Mouse (Mus musculus) heart, embryonic 16.5 days (tissue): Measurements from ENCODE around the gene Dennd4a. TPM values are rescaled to one million over a fixed set of nuclear protein-coding genes. Genes with fewer than 3 reads are reported as not detected.
A peak's percentile ranks its signal among the peaks of the same experiment; 100 is the strongest.

Experiments
- ATAC-seq: fragments of 200-750 bp; cut with Nextera tagmentation; replicated peaks from 2 replicates; pipeline ENCODE4 v1.8.0; 2017; ENCODE audit warnings: moderate number of reproducible peaks; ENCODE audit not compliant: insufficient read depth, low FRiP score; ENCODE audit errors: extremely low read depth
- H3K27ac ChIP-seq: fragments of 300-500 bp; sonication (generic); 2 replicates; pipeline ENCODE4 v1.5.1; 2014; ENCODE audit warnings: mild to moderate bottlenecking, low read length, control low read depth, moderate library complexity
- H3K27me3 ChIP-seq: fragments of 300-500 bp; sonication (generic); 2 replicates; pipeline ENCODE4 v1.6.1; 2014; ENCODE audit warnings: low read length, mixed read lengths; ENCODE audit not compliant: control insufficient read depth, insufficient read depth
- H3K36me3 ChIP-seq: fragments of 300-500 bp; sonication (generic); 2 replicates; pipeline ENCODE4 v1.6.1; 2014; ENCODE audit not compliant: control insufficient read depth, insufficient read depth
- H3K4me1 ChIP-seq: fragments of 300-500 bp; sonication (generic); 2 replicates; pipeline ENCODE4 v1.6.1; 2014; ENCODE audit warnings: low read length, mixed read lengths; ENCODE audit not compliant: control insufficient read depth, insufficient read depth
- H3K4me2 ChIP-seq: fragments of 300-500 bp; sonication (generic); 2 replicates; pipeline ENCODE4 v1.6.1; 2014; ENCODE audit warnings: low read depth, mild to moderate bottlenecking, control low read depth, low read length
- H3K4me3 ChIP-seq: fragments of 300-500 bp; sonication (generic); 2 replicates; pipeline ENCODE4 v1.5.1; 2014; ENCODE audit warnings: mild to moderate bottlenecking, control low read depth, low read length
- H3K9ac ChIP-seq: fragments of 300-500 bp; sonication (generic); 2 replicates; pipeline ENCODE4 v1.6.1; 2014; ENCODE audit warnings: low read length, control low read depth
- H3K9me3 ChIP-seq: fragments of 300-500 bp; sonication (generic); replicated peaks from 2 replicates; pipeline ENCODE4 v1.6.1; 2016; ENCODE audit warnings: low read length; ENCODE audit not compliant: control insufficient read depth
- WGBS: fragments of 180-500 bp; shearing (Covaris S2); extraction: QIAGEN DNeasy Blood & Tissue Kit; methylation state at CpG from one replicate; pipeline ENCODE4 v1.1.7; 2014; 5-methylcytosine and 5-hydroxymethylcytosine counted together
- polyA plus RNA-seq: library from polyadenylated mRNA; unstranded; fragments of >200 nt; fragmentation: Nextera tagmentation; extraction: Ambion mirVana; gene quantifications from 2 replicates; pipeline ENCODE4 v1.2.1, GENCODE M21; 2015

Gene Dennd4a
- polyA plus RNA-seq, 1 experiment from 2014 or later = 6.0 TPM

DNA sequence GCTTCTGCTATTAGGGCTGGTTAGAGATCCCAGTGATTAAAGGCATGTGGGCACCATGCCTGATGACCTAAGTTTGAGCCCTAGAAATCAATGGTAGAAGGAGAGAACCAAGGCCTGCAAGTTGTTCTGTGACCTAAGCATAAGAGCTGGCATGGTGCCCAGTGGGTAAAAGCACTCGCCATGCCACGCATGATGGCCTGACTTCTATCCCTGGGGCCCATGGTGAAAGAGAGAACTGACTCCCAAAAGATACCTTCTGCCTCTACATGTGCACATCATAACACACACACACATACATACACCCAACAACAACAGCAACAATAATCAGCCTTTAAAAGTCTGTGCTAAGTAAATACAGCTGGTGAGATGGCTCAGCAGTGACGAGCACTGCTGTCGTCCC is 102.3 kb downstream of the Dennd4a start:
- Histone ChIP-seq H3K4me1 (no peaks in the 10 kb centered on the region), H3K36me3 (peaks cover 12% of the 10 kb centered on the region), H3K9me3 (peaks cover 3% of the 10 kb centered on the region; the same call in 1 of the 2 replicates), H3K27me3 (no peaks in the 10 kb centered on the region), H3K4me2 (no peak overlapping the region), H3K27ac (no peak overlapping the region), H3K9ac (no peak overlapping the region), H3K4me3 (no peak overlapping the region)
- 87% methylated on average over 4 of the region's 4 CpGs for WGBS
- ATAC-seq = no peak

DNA sequence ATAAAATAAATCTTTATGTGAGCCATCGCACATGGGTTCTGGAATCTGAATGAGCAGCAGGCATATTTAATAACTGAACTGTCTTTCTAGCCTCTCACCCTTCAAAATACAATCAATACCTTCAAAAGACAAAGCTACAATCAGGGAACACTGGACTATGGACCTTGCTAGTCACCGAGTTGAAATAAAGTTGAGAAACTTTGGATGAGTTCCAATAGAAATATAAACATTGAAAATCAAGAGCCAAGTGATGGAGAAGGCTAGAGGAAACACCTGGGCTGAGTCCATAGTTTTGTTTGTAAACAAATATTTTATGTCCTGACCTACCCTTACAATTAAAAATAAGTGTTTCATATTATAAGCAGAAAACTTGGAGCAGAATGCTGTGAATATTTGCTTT is 102.8 kb downstream of the Dennd4a start:
- H3K36me3 ChIP-seq = peaks cover 12% of the 10 kb centered on the region
- no peak overlapping the region for H3K27ac ChIP-seq
- H3K4me3 ChIP-seq = no peak overlapping the region
- no peak overlapping the region for H3K9ac ChIP-seq
- WGBS = 78% methylated on average over 2 of the region's 2 CpGs
- no peaks in the 10 kb centered on the region for H3K4me1 ChIP-seq
- H3K9me3 ChIP-seq = peaks cover 3% of the 10 kb centered on the region; the same call in 1 of the 2 replicates
- no peaks in the 10 kb centered on the region for H3K27me3 ChIP-seq
- ATAC-seq = no peak
- no peak overlapping the region for H3K4me2 ChIP-seq

DNA sequence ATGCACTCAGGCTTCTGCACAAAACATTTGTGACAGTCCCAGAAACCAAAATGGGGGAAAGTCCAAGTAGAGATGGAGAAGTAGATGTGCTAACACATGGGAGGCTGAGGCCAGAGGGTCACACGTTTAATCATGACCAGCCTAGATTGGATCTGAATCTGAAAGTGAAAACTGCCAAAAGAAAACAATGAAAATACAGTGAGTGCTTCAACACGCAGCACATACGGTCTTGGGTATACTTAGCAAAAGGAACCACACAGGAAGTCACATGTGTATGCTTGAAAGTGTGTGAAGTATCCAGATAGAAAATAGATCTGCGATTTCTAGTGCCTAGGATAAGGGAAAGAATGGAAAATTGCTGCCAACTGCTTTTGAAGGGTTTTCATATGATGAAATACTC is 103.5 kb downstream of the Dennd4a start:
- 66% methylated on average over 4 of the region's 4 CpGs for WGBS
- H3K9me3 ChIP-seq = peaks cover 3% of the 10 kb centered on the region; the same call in 1 of the 2 replicates
- no peak overlapping the region for H3K9ac ChIP-seq
- H3K4me1 ChIP-seq = no peaks in the 10 kb centered on the region
- H3K36me3 ChIP-seq = peaks cover 12% of the 10 kb centered on the region
- H3K27ac ChIP-seq = no peak overlapping the region
- ATAC-seq = no peak
- H3K4me2 ChIP-seq = no peak overlapping the region
- H3K27me3 ChIP-seq = no peaks in the 10 kb centered on the region
- no peak overlapping the region for H3K4me3 ChIP-seq

DNA sequence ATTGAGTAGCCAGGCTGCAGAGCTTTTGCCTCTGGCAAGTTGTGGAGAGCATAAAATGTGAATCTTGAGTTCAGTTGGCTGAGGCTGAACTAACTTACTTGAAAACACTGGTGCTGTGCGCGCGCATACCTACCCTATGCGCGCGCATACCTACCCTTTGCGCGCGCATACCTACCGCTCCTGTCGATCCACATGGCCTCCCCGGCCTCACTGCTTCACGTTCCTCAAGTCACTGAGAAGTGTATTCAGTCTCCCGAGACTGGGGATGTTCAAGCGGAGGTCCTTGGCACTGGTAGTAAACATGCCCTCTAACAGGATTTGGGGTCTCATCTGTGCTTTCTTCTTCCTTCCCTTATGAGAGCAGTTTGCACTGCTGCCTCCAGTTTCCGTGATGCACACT is 107.4 kb downstream of the Dennd4a start:
- Histone ChIP-seq H3K27ac (no peak overlapping the region), H3K9me3 (peaks cover 2% of the 10 kb centered on the region; the same call in 1 of the 2 replicates), H3K36me3 (peaks cover 4% of the 10 kb centered on the region), H3K9ac (peak overlapping the region; percentile 64), H3K4me1 (no peaks in the 10 kb centered on the region), H3K4me3 (peak overlapping the region; percentile 51), H3K27me3 (no peaks in the 10 kb centered on the region), H3K4me2 (peak overlapping the region; percentile 63)
- 36% methylated on average over 16 of the region's 16 CpGs for WGBS
- no peak; the same call in 1 of the 2 replicates for ATAC-seq

DNA sequence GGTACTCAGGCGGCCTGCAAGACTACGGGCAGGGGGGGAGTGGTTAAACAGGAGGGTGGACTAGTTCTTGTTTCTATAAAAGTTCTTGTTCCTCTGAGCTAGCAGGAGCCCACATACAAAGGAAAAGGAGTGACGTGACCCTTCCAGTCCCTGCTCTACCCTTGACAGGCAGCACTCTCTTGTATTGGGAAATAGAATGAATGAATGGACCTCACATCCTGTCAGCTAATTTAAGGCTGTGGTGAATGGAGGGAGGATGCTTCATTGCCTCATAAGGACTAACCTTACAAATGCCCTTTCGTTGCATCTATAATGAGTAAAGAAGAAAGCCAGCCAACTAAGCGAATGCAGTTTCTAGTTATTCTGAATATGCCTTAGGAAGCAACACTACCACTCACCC is 114.6 kb downstream of the Dennd4a start:
- Histone ChIP-seq H3K27ac (peak overlapping the region; percentile 94), H3K4me2 (no peak overlapping the region), H3K27me3 (no peaks in the 10 kb centered on the region), H3K36me3 (no peaks in the 10 kb centered on the region), H3K9me3 (no peaks in the 10 kb centered on the region), H3K4me3 (no peak overlapping the region), H3K4me1 (peaks cover 18% of the 10 kb centered on the region), H3K9ac (no peak overlapping the region)
- no peak for ATAC-seq
- WGBS = 71% methylated on average over 5 of the region's 5 CpGs

DNA sequence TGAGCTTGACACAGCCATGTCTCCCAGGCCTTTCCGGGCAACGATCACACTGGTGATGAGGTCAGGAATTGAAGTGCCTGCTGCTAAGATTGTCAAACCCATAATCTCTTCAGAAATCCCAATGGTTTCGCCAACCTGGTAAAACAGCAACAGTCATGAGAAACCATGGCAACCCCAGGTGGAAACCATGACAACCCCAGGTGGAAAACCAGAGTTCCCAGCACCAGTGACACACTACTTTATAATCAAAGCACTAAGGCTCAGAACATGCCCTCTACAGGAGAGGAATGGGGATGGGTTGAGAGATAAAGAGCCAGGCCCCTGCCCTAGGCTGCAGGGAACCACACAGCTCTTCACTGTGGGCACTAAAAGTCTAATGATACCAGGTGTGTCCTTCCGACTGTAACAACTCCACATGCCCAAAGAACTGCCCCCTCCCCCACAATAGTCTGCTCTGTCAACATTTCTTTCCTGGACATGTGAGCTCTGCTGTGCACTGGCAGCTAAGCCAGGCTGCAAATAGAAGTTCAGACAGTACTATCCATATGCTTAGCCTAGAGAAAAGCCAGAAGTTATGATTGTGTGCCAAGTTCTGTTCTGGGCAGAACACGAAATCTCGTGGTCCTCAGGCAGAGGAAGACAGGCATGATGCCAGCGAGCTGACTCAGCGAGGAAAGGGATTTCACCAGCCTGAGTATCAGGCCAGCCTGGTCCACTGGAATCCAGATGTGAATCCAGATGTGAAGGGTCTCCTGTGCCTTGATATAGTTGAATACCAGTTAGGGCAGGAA is 115.3 kb downstream of the Dennd4a start:
- peak; percentile 93 for ATAC-seq
- H3K27me3 ChIP-seq = no peaks in the 10 kb centered on the region
- no peak overlapping the region for H3K9ac ChIP-seq
- peaks cover 23% of the 10 kb centered on the region for H3K4me1 ChIP-seq
- peak overlapping the region; percentile 23; the same call in 1 of the 2 replicates for H3K4me2 ChIP-seq
- H3K4me3 ChIP-seq = no peak overlapping the region
- 47% methylated on average over 8 of the region's 8 CpGs for WGBS
- H3K9me3 ChIP-seq = no peaks in the 10 kb centered on the region
- no peaks in the 10 kb centered on the region for H3K36me3 ChIP-seq
- H3K27ac ChIP-seq = peak overlapping the region; percentile 94

DNA sequence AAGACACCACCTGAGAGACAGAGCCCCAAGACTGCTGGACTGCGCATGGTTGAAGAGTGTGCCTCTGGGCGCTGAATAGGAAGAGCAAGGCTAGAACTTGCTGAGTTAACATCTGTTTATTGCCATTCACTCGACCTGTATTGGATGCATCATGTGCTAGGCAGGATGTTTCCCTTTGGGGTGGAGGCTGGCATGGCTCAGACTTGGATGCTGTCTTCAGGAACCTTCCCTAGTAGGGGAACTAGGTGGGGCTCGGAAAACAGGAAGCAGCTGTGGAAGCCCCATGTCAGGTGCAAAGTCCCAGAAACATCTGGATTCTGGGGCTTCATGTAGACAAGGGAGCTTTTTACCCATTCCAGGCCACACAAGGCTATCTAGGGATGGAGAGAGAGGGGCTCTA is 119.1 kb downstream of the Dennd4a start:
- Histone ChIP-seq H3K4me2 (no peak overlapping the region), H3K9ac (no peak overlapping the region), H3K27me3 (no peaks in the 10 kb centered on the region), H3K4me1 (peaks cover 47% of the 10 kb centered on the region), H3K4me3 (no peak overlapping the region), H3K36me3 (no peaks in the 10 kb centered on the region), H3K27ac (no peak overlapping the region), H3K9me3 (no peaks in the 10 kb centered on the region)
- WGBS = 67% methylated on average over 4 of the region's 4 CpGs
- no peak for ATAC-seq

DNA sequence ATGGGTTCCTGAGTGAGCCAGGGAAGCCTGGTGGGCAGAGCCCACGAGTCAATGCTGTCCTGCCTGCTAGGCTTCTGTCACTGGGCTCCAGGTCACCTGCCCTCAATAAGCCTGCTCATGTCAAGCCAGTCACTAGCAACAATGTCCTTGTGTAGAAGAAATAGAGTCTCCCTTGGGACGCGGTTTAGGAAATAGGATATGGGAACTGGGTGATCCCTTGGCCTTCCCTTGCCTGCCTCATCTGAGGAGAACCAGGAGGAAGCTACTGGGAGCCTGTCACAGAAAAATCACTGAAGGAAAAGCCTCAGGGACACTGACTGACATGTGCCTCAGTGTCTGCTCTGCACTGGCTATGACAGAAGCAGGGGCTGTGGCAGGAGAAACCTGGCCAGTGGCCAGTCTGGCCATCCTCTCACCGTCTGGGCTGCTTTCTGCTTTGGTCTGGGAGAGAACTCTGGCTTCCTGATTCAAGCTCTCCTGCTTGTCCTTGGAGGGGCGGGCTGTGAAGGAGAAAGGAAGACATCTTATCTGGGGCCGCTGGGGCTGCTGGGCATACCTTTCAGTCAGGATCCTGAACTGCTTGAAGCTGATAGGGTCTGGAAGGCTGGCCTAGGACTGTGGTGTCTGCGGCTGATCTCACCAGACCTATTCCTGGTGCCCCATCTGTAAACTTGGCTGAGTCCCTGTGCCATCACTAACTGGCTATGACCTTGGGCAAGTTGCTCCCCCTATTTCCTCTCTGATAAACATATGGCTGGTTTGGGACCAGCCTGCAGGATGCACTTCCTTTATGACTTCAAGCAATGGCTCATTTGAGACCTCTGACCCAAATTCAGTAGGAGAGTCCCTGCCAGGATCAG is 120.8 kb downstream of the Dennd4a start:
- Histone ChIP-seq H3K9me3 (no peaks in the 10 kb centered on the region), H3K4me3 (no peak overlapping the region), H3K4me2 (no peak overlapping the region), H3K27ac (peak overlapping the region; percentile 68), H3K4me1 (peaks cover 33% of the 10 kb centered on the region), H3K27me3 (no peaks in the 10 kb centered on the region), H3K9ac (no peak overlapping the region), H3K36me3 (no peaks in the 10 kb centered on the region)
- WGBS = 38% methylated on average over 7 of the region's 7 CpGs
- ATAC-seq = 0 out of 2 replicates have a peak, but pooled peaks have one; percentile 30
